Mouse (Mus musculus): Measurements from ENCODE around the gene Bcr.

GRCm38 (mm10) chr10:75036883-75037379 lies 23.5 kb upstream of the Bcr start, which contains the start of gene Rab36:
- TF ChIP-seq POLR2A (IDR thresholded peaks at IDR 0.05; ENCODE audit: control insufficient read depth, low read depth, low read length) (peak; percentile 51), CTCF (IDR thresholded peaks at IDR 0.05; ENCODE audit: control insufficient read depth, insufficient read depth, insufficient replicate concordance, low read depth, low read length) (no peak)

Measured in testis, adult 2 months (tissue).